Mouse (Mus musculus) thymus, postnatal 14 days (tissue): ENCODE results near the gene Abcc9.

Source experiments
- DNase-seq: peaks from one replicate; pipeline ENCODE4 v3.0.0; 2021

Gene Abcc9

DNA sequence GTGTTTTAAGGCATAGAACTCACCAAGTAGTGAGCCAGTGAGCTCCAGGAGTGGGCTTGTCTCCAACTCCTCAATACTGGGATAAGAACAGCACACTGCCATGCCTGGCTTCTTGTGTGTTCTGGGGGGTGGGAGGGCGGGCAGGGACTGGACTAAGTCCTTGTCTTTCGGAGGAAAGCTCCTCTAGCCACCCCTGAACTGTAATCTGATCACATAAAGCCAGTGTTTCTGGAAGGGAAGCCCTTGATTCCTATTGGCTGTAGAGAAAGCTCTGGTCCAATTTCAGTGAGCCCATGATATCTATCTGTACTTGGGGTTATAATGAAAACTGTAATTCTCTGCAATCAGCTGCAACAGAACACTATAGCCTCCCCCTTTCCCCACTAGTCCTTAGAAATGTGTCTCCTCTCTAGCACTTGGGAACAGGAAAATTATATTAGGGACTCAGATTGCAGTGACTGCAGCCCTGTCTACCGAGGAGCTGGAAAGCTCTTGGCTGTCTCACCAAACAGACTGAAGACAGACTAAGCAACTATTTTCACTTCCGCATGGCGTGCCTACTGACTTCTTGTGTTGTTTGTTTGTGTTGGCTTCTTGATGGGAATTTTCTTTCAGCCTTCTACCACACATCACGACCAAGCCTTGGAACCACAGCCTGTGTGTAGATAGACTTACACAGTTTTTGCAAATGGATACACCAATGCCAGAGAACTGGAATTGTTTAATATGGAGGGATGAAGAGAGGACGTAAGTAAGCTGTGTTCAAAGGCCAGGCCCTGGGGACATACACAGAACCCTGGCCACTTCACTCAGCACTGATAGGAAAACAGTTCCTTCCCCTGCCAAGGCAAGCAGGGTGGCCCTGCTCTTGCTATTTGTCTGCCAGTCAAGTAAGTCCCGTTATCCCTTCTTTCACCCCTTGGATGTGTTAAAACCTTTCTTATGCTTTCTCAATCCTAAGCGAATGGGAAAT, 92.4 kb downstream of the Abcc9 start:
- DNase-seq, result no peak

DNA sequence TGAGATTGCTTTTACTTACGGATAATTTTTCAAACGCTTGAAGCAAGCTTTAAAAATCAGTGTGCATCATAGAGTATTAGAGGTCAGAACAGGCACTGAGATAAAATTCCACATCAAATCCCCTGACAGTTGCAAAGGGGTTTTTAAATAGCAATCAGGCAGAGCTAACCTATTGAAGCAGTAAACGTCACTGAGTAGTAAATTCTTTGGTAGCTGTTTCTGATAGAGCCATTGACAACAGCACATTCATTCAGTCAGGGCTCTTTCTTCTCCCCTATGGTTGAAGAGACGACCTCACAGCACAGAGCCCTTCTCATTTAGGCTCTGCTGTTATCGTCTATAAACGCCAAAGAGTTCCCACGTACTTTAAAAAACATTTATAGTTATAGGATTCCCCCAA, 95.0 kb downstream of the Abcc9 start:
- DNase-seq, result no peak

- no peak for DNase-seq
These were observed 99.3 kb downstream of the Abcc9 start for GRCm38 (mm10) chr6:142602772-142603171.

GRCm38 (mm10) chr6:142578831-142579230, 123.3 kb downstream of the Abcc9 start:
- DNase-seq, result peak; percentile 24

DNA sequence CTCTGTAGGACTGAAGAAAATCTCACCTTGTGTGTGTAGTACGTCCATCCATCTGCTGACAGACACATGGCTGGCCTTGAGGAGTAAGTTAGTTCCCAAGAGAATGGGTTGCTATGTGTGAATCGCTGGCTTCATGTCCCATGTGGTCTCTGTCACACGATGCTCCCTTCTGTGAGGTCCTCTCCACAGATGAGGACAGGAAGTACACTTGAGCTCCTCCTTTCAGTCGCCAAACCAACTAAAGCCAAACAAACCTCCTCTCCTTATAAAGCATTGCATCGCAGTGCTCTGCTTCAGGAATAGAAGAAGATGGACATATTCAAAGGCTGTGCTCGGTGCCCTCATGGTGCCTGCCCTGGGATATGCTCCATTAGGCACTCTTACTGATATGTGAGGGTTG, 124.3 kb downstream of the Abcc9 start:
- no peak for DNase-seq

GRCm38 (mm10) chr6:142572876-142573275, 129.2 kb downstream of the Abcc9 start:
- DNase-seq, result no peak

DNA sequence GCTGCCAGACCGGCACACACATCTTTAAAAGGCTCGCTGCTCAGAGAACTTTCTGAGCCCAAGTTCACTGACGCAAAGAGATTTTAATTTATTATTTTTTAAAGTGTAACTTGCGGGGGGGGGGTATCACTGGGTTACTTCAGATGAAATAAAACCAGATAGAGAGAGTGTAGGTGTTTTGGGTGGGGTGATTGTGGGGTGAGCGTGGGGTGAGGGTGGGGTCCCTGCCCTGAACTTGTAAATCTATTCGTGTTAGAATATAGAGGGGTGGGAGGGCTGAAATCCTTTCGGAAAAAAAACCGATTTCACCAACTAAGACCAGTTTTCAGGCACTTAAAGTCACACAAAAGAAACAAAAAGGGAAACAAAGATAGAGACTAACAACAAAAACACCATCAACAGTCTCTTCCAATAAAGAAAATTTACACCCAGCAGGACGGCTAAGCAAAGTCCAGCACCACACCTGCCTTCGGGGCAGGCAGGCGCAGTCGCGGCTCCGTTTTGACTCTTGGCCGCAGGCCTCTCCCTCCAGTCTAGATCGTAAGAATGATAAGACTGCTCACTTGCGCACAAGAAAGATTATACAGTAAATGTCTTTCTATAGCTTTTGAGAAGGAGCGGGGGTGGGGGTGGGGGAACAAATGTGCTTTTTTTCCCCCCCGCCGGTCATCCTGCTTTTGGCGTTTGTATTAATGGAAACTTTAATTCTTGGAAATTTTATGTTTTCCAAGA, 130.3 kb downstream of the Abcc9 start:
- no peak for DNase-seq

DNA sequence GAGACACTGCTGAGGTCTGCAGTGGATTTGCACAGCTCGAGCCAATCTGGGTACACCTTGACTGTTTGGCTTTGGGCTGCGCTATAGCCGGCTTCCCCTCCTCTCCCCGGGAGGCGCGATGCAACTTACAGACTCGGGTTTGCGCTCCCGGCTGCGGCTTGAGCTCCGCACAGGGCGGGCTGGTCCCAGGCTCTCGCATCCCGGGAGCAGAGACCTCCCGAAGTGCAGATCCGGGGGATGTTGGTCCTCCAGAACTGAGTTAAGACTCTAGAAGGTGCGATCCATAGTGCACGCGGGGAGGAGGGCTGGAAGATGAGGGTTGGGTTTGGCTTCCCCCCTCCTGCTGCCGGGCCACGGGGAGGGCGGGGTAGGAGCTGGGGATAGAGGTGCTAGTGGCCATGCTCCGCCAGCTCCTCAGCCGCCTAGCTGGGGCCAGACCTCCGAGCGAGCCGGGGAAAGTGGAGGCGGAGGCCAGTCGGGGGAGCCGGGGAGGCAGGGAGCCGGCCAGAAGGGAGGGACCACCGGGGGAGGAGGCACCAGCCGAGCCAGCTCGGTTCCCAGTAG, 131.0 kb downstream of the Abcc9 start, which contains the start of gene Kcnj8:
Gene Kcnj8 (minus strand): TSS at position 560 of the 564 bp plus-strand sequence.
- peak; percentile 48 for DNase-seq

GRCm38 (mm10) chr6:142570046-142570770, 131.9 kb downstream of the Abcc9 start:
- DNase-seq, result no peak

DNA sequence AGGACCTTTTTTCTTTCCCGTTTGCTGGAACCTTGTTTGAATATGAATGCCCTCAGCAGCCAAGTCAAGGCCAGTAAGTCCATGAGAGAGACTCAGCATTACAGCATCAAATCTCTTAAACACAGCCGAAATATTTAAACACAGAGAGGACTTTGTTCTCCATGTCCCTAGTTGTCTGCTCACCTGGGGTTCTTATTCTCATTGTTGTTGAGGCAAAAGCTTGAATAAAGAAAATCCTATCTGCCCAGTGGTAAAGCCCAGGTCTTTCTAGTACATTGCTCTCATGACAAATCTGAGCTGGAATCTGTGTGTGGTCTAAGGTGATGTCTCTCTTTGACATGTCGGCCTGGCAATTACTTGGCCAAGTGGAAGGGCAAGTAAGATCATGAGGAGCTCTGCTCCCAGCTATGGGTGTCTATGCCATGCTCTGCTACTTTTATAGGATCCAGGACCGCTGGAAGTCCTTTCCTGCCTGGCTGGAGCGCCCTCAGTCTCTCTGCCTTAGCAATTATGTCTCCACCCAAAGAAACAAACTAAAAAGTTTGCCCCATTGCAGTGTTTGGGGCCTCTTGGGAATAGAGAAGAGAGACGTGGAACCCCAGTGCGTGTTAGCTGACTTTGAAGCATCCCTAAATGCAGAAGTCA, 133.3 kb downstream of the Abcc9 start:
- DNase-seq, result no peak

- DNase-seq, result peak; percentile 57
These were observed 134.7 kb downstream of the Abcc9 start for GRCm38 (mm10) chr6:142567452-142567851.

DNA sequence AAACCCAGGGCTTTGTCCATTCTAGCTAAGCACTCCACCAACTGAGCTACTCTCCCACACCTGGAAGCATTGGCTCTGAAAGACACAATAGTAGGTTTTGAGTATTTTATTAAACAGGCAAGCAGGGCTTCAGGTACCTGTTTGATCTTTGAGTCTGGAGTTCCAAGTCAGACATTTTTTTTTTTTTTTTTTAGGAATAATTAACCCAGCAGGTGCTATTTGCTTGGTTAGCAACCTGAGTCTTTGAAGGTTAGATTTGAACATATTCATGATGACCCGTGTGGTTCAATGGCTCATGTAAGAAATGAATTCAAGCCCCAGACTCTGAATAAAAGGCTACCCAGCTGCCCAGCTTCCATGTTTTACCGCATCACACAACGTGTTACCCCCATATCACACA, 137.4 kb downstream of the Abcc9 start:
- DNase-seq, result no peak

DNA sequence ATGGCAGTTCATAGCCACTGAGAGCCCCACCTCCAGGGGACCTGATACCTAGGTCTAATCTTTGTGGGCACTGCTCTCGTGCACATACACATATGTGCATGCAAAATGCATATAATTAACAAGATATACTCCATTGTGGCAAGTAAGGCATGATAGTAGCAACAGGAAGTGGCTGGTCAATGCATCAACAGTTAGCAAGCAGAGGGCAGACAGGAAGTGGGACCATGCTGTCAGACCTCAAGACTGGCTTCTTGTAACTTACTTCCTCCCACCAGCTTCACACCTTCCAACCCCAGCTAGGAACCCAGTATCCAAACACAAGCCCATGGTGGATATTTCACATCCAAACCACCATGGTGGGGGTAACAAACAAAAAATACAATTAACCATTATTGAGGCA, 141.0 kb downstream of the Abcc9 start:
- peak; percentile 51 for DNase-seq

DNA sequence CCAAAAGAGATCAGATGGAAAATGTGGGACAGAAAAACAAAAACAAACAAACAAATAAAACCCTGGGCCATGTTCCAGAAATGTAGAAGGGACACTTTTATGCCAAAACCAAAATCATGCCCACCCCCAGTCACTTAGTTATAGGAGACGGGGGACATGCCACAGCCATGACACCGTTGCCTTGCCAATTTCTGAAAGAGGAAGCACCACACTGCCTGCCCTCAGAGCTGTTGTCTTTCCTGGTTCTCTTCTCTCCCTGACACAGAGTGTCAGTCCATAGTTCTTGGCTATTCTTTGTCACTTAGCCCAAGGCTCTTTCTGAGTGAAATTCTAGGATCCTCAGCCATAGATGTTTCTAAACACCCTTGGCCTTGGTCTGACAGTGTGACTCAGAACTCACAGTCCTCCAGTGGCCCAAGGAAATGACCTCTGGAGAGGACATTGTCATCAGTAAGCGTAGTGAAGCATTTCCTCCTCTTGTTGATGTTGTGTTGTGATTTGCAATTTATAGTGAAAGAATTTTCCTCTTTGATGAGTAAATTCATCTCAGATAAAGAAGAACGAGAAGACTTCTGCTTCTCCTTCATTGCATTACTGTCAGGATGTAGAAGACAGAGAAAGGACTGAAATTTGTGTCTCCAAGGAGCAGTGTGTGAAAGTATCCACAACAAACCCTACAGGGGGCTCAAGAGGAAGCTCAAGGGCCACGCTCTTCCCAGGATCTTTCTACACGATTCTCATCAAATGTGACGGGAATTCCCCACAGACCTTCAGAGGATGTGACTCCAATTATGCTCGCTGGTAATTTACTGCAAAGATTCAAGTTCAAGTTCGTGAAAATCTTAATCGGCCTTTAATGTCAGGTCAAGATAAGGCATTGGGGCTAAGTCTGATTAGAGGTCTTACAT, 143.1 kb downstream of the Abcc9 start:
- no peak for DNase-seq

DNA sequence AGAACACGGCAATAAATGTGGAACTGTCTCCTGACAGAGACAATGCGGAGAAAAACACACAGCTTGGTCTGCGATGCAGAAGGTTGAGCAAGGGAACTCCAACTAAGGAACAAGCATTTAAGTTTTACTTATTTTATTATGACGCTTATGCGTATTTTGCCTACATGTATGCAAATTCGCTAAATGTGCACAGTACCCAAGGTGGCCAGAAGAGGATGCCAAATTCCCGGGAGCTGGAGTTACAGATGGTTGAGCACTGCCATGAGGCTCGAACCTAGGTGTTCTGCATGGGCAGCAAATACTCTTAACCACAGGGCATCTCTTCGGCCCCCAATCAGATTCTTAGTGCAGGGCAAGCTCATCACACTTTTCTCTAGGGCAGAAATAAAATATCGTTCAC, 144.0 kb downstream of the Abcc9 start:
- DNase-seq, result no peak

- no peak for DNase-seq
These were observed 146.1 kb downstream of the Abcc9 start for GRCm38 (mm10) chr6:142555988-142556387.

- DNase-seq, result no peak
These were observed 150.6 kb downstream of the Abcc9 start for GRCm38 (mm10) chr6:142551482-142551881.

GRCm38 (mm10) chr6:142550871-142551270, 151.2 kb downstream of the Abcc9 start:
- DNase-seq, result no peak

DNA sequence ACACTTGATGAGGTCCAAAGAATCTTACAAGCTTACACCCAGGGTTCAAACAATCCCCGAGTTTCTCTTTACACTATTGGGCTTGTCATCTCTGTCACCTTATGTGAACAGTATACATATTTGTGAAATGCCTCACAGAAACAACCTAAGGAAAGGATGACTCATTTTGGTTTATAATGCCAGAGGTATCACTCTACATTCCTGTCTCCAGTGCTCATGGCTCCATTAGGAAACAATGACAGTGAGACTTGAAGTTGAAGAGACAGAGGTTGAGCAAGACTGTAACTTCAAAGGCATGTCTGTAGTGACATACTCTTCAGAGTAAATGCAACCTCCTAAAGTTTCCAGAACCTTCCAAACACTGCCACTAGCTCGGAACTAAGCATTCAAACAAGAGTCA, 153.7 kb downstream of the Abcc9 start:
- DNase-seq, result no peak

- no peak for DNase-seq
These were observed 157.0 kb downstream of the Abcc9 start for GRCm38 (mm10) chr6:142545132-142545531.

DNA sequence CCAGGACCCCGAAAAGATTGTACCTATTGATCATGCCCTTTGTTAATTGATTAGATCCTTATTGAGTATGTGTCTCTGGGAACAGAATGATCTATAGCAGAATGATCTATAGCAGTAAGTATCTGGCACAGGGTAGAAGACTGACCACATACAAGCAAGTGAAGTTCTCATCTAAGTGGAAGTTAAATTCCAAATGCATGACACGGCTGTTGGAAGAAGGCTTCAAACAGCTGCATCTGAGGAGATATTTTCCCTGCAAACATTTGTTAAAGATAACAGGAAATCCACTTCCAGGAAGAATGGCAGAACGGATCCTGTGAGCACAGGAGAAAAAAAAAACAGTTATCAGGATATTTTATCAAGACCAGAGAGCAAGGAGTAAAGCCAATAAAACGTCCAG, 158.5 kb downstream of the Abcc9 start:
- DNase-seq, result no peak
